Mouse (Mus musculus) hindbrain, embryonic 14.5 days (tissue): Measurements from ENCODE around the gene Lsm10. TPM values are rescaled to one million over a fixed set of nuclear protein-coding genes. Genes with fewer than 3 reads are reported as not detected.
A peak's percentile ranks its signal among the peaks of the same experiment; 100 is the strongest.

ENCODE experiments used
- ATAC-seq: fragments of 200-750 bp; cut with Nextera tagmentation; 2 replicates; pipeline ENCODE4 v1.8.0; 2017; ENCODE audit warnings: moderate number of reproducible peaks, mild to moderate bottlenecking, moderate TSS enrichment, moderate library complexity; ENCODE audit not compliant: low FRiP score
- DNase-seq: peaks from one replicate; pipeline ENCODE4 v3.0.0-alpha.2; 2015; ENCODE audit warnings: low spot score
- H3K27ac ChIP-seq: fragments of 300-500 bp; sonication (generic); 2 replicates; pipeline ENCODE4 v1.5.1; 2014; ENCODE audit warnings: mild to moderate bottlenecking, moderate library complexity
- H3K27me3 ChIP-seq: fragments of 300-500 bp; sonication (generic); 2 replicates; pipeline ENCODE4 v1.6.1; 2014; ENCODE audit warnings: mild to moderate bottlenecking, low read length, mixed read lengths; ENCODE audit not compliant: control insufficient read depth, insufficient read depth
- H3K36me3 ChIP-seq: fragments of 300-500 bp; sonication (generic); replicated peaks from 2 replicates; pipeline ENCODE4 v1.6.1; 2014; ENCODE audit not compliant: control insufficient read depth, insufficient read depth
- H3K4me1 ChIP-seq: fragments of 300-500 bp; sonication (generic); replicated peaks from 2 replicates; pipeline ENCODE4 v1.6.1; 2014; ENCODE audit warnings: antibody characterized with exemption, low read length, mixed read lengths; ENCODE audit not compliant: control insufficient read depth, insufficient read depth
- H3K4me2 ChIP-seq: fragments of 300-500 bp; sonication (generic); replicated peaks from 2 replicates; pipeline ENCODE4 v1.6.1; 2014; ENCODE audit warnings: mild to moderate bottlenecking, moderate library complexity
- H3K4me3 ChIP-seq: fragments of 300-500 bp; sonication (generic); replicated peaks from 2 replicates; pipeline ENCODE4 v1.5.1; 2014; ENCODE audit warnings: mild to moderate bottlenecking, low read length
- H3K9ac ChIP-seq: fragments of 300-500 bp; sonication (generic); 2 replicates; pipeline ENCODE4 v1.6.1; 2014
- H3K9me3 ChIP-seq: fragments of 300-500 bp; sonication (generic); 2 replicates; pipeline ENCODE4 v1.6.1; 2016; ENCODE audit warnings: low read length; ENCODE audit not compliant: control insufficient read depth
- WGBS: fragments of 180-500 bp; shearing (Covaris S2); extraction: QIAGEN DNeasy Blood & Tissue Kit; methylation state at CpG from one replicate; pipeline ENCODE4 v1.1.7; 2014; 5-methylcytosine and 5-hydroxymethylcytosine counted together
- polyA plus RNA-seq: library from polyadenylated mRNA; unstranded; fragments of >200 nt; fragmentation: Nextera tagmentation; extraction: Ambion mirVana; gene quantifications from 2 replicates; pipeline ENCODE4 v1.2.1, GENCODE M21; 2014

Gene Lsm10
- polyA plus RNA-seq, 1 experiment from 2014 or later, result 49.1 TPM

DNA sequence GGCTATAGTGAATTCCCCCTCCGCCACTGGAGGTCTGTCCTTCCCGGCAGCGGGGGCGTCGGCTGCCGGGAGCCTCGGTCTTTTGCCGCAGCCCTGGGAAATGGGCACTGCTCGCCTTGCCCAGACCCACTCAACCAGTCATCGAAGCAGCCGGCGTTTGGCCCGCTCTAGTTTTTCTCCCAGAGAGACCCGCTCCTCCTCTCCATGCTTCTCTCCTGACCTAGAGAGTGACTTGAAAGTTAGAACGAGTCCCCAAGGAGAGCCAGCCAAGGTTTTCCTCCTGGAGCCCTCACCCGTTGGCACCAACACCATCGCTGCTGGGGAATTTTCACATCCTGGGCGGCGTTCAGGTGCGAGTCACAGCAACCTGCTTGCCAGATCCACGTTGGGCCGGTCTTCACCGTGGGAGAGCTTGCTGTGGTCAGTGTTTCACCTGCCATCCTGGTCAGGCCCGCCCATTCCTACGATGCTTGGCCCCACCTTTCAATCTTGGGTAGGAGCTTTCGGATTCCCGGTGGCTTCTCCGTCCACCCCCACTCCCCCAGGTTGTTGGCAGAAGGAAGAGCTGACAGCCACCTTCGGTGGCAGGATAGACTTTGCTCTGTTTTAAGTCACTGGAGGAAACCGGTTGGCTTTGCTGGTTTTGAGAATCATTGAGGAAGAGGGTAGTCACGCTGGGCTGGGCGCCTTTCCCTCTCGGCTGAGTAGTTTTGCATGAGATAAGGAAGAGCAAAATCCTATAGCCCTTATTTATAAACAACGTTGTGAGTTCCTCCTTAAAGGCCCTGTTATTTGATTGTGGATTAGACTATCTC is 8.0 kb downstream of the Lsm10 start:
- Histone ChIP-seq H3K9ac (peak overlapping the region; percentile 89), H3K27ac (peak overlapping the region; percentile 74), H3K9me3 (no peaks in the 10 kb centered on the region), H3K4me2 (peak overlapping the region; percentile 98), H3K36me3 (no peaks in the 10 kb centered on the region), H3K4me1 (peaks cover 44% of the 10 kb centered on the region), H3K27me3 (no peaks in the 10 kb centered on the region), H3K4me3 (peak overlapping the region; percentile 96)
- ATAC-seq (peak; percentile 43), DNase-seq (no peak)
- WGBS, result 3% methylated on average over 33 of the region's 34 CpGs

- ATAC-seq (no peak), DNase-seq (no peak)
- H3K27ac ChIP-seq, result no peak overlapping the region
- H3K9ac ChIP-seq, result peak overlapping the region; percentile 89
- no peaks in the 10 kb centered on the region for H3K27me3 ChIP-seq
- H3K4me3 ChIP-seq, result peak overlapping the region; percentile 96
- H3K4me2 ChIP-seq, result peak overlapping the region; percentile 98
- peaks cover 52% of the 10 kb centered on the region for H3K4me1 ChIP-seq
- no peaks in the 10 kb centered on the region for H3K36me3 ChIP-seq
- 47% methylated on average over 7 of the region's 7 CpGs for WGBS
- H3K9me3 ChIP-seq, result no peaks in the 10 kb centered on the region
Observed at GRCm38 (mm10) chr4:126105131-126105783, 8.8 kb downstream of the Lsm10 start.

DNA sequence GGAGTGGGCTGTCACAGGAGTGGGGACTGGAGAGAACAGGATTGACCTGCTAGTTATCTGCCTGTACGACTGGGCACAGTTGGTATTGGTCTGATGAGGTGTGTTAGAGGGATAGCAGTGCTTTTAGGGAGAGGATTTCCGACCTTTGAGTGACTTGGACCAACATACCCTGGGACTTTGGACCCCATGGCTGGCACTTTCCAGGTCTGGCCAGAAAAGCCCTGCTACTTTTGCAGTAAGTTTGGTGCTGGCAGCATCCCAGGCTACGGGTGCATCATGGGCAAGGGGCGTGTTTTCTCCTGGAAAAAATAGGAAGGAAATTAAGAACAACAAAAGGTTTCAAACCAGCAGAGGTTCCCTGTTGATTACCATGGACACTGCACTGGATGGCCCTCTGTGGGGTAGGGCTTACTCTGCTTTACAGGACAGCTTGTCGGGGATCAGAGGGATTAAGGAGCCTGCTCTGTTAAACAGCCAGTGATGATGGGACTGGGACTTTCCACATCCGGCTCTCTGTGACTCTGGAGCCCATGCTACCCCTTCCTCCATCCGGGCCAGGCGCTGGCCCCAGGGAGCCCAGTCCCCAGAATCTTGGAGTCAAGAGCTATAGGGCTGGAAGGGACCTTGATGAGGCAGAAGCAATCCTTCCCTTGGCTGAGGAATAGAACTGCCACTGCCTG is 11.8 kb downstream of the Lsm10 start:
- Histone ChIP-seq H3K36me3 (no peaks in the 10 kb centered on the region), H3K9me3 (no peaks in the 10 kb centered on the region), H3K4me1 (peaks cover 60% of the 10 kb centered on the region), H3K4me2 (no peak overlapping the region), H3K27me3 (no peaks in the 10 kb centered on the region), H3K4me3 (no peak overlapping the region), H3K27ac (no peak overlapping the region), H3K9ac (peak overlapping the region; percentile 2; the same call in 1 of the 2 replicates)
- DNase-seq (no peak), ATAC-seq (no peak)
- WGBS, result 57% methylated on average over 8 of the region's 8 CpGs

DNA sequence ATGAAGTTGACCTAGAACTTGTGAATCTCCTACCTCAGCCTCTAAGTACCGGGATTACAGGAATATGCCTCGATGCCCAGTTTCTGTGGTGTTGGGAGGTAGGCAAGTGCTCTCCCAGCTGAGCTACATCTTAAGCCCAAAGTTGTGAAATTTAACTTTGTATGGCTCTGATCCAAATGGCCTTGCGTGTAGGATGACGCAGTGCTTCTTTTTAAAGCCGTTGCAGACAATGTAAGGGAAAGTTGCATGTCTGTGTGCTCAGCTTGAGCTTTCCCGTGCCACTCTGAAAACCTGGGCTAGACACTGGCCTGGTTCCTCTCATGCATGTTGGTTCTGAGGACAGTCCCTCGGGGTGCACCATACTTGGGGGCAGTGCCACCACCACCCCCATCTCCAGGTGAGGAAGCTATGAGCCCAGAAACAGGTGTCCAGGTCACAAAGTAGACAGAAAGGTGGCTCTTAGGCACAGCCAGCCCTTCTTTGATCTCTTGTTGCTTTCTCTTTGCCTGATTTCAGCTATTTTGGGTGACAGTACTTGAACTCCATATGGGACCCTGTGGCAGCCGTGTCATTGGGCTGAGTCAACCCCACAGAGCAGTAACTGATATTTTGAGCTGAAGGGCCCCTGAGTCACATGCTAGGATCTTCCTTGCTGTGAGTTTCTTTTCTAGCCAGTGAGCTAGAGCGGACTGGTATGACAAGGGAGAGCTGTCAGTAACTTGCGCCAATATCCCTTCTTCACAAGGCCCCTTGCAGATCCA is 13.4 kb downstream of the Lsm10 start:
- no peaks in the 10 kb centered on the region for H3K9me3 ChIP-seq
- ATAC-seq (no peak), DNase-seq (no peak)
- H3K27me3 ChIP-seq, result no peaks in the 10 kb centered on the region
- peak overlapping the region; percentile 40; the same call in 1 of the 2 replicates for H3K9ac ChIP-seq
- H3K36me3 ChIP-seq, result no peaks in the 10 kb centered on the region
- H3K4me2 ChIP-seq, result peak overlapping the region; percentile 17; the same call in 1 of the 2 replicates
- peaks cover 54% of the 10 kb centered on the region for H3K4me1 ChIP-seq
- 79% methylated on average over 10 of the region's 10 CpGs for WGBS
- no peak overlapping the region for H3K4me3 ChIP-seq
- peak overlapping the region; percentile 70 for H3K27ac ChIP-seq

DNA sequence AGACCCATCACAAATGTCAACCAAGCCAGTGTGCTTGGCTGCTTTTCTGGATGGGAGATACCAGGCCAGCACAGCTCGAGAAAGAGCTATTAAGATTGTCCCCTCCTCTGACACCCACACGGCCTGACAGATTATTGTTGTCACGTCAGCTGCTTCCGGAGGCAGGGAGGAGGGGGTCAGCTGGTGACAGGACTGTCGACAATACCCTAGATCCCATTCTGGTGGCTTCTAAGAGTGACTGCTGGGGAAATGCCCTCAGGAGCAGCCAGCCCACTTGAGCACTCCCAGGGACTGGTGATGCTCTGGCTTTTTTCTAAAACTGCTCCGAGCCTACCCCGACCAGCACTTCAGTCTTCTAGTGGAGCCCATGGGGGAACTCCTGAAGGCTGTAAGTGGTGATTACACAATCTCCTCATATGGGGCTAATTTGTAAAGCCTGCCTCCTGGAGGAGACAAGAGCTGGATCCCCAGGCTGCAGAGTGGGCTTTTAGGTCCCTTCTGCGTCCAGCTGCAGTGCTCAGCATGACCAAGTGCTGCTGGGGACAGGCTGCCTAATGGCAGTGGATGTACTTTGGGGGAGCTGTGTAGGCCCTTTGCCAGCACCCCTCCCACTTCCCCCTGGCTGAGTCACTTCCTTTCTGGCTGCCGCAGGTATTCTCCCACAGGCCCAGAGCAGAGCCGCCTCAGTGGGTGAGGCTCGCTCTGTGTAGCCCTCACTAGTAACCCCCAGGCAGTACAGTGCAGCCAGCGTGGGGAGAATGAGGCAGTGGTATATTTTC is 14.1 kb downstream of the Lsm10 start:
- no peak for DNase-seq
- Histone ChIP-seq H3K36me3 (no peaks in the 10 kb centered on the region), H3K4me3 (no peak overlapping the region), H3K4me1 (peaks cover 50% of the 10 kb centered on the region), H3K9ac (peak overlapping the region; percentile 40), H3K4me2 (peak overlapping the region; percentile 17), H3K27ac (peak overlapping the region; percentile 70), H3K27me3 (no peaks in the 10 kb centered on the region), H3K9me3 (no peaks in the 10 kb centered on the region)
- peak; percentile 59; the same call in 1 of the 2 replicates for ATAC-seq
- WGBS, result 8% methylated on average over 12 of the region's 12 CpGs

- no peak for DNase-seq
- H3K4me1 ChIP-seq, result peaks cover 48% of the 10 kb centered on the region
Observed at GRCm38 (mm10) chr4:126111153-126111549, 14.7 kb downstream of the Lsm10 start.

DNA sequence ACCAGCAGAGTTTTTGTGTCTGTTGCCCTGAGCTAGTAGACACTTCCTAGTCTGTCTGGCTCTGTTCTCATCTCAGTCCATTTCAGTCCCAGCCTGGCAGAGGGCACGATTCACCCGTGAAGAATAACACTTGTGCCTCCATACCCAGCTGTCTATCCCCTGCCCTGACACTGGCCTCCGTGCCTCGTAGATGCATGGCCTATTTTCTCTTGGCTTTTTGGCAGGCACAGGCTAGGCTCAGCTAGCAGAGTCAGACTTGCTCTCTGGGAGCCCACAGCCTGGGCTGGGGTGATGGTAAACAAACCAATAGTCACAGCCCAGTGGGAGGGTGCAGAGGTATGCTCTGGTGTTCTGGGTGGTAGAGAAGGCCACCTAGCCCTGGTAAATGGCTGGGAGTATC is 16.8 kb downstream of the Lsm10 start:
- H3K27me3 ChIP-seq, result no peaks in the 10 kb centered on the region
- no peaks in the 10 kb centered on the region for H3K36me3 ChIP-seq
- no peak for DNase-seq
- H3K4me3 ChIP-seq, result no peak overlapping the region
- no peak overlapping the region for H3K27ac ChIP-seq
- no peak for ATAC-seq
- no peak overlapping the region for H3K9ac ChIP-seq
- peaks cover 40% of the 10 kb centered on the region for H3K4me1 ChIP-seq
- H3K9me3 ChIP-seq, result no peaks in the 10 kb centered on the region
- 65% methylated on average over 4 of the region's 4 CpGs for WGBS
- no peak overlapping the region for H3K4me2 ChIP-seq

More at GRCm38 (mm10) chr4:126111153-126111549, 14.7 kb downstream of the Lsm10 start:
- no peak for ATAC-seq
- Histone ChIP-seq H3K4me3 (no peak overlapping the region), H3K9ac (peak overlapping the region; percentile 40), H3K27ac (peak overlapping the region; percentile 70), H3K36me3 (no peaks in the 10 kb centered on the region), H3K9me3 (no peaks in the 10 kb centered on the region), H3K4me2 (peak overlapping the region; percentile 17), H3K27me3 (no peaks in the 10 kb centered on the region)
- 20% methylated on average over 7 of the region's 7 CpGs for WGBS

DNA sequence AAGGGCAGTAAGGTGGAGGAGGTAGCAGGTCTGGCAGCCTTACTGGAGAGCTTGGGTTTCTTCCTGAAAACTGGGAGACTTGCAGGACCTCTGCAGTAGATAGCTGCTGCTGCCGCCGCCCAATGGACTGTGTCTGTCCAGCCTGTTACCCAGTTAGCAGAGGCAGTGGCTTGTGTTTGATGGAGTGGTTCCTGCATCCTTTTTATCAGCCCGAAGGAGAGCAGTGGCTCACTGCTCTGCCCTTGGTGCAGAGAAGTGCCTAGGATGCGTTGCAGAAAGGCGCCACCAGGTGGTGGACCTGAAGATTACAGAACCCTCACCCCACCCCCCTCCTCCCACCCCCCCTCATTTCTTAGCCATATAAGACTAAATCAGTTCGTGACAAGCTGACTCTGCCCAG is 17.5 kb downstream of the Lsm10 start:
- no peak for ATAC-seq
- H3K4me1 ChIP-seq, result peaks cover 33% of the 10 kb centered on the region
- no peak overlapping the region for H3K9ac ChIP-seq
- no peak for DNase-seq
- no peak overlapping the region for H3K4me2 ChIP-seq
- H3K9me3 ChIP-seq, result no peaks in the 10 kb centered on the region
- H3K27me3 ChIP-seq, result no peaks in the 10 kb centered on the region
- 23% methylated on average over 6 of the region's 6 CpGs for WGBS
- H3K4me3 ChIP-seq, result no peak overlapping the region
- no peaks in the 10 kb centered on the region for H3K36me3 ChIP-seq
- H3K27ac ChIP-seq, result no peak overlapping the region
